Mouse (Mus musculus): ENCODE data around the gene Cnksr3. TPM values are rescaled to one million over a fixed set of nuclear protein-coding genes. Genes with fewer than 3 reads are reported as not detected.
A peak's percentile ranks its signal among the peaks of the same experiment; 100 is the strongest.

The Cnksr3 gene
- total RNA-seq, 1 experiment from 2014 or later: 15.3 TPM

GRCm38 (mm10) chr10:7076662-7077211, 135.3 kb downstream of the Cnksr3 start:
- DNase-seq: no peak

GRCm38 (mm10) chr10:7076201-7076600, 135.8 kb downstream of the Cnksr3 start:
- DNase-seq: peak; percentile 73

GRCm38 (mm10) chr10:7075661-7076060, 136.4 kb downstream of the Cnksr3 start:
- DNase-seq: no peak

GRCm38 (mm10) chr10:7074231-7074630, 137.8 kb downstream of the Cnksr3 start:
- DNase-seq: no peak

GRCm38 (mm10) chr10:7070924-7071323, 141.1 kb downstream of the Cnksr3 start:
- DNase-seq: no peak

GRCm38 (mm10) chr10:7070100-7070835, 141.8 kb downstream of the Cnksr3 start:
- no peak for DNase-seq

GRCm38 (mm10) chr10:7069090-7069489, 142.9 kb downstream of the Cnksr3 start:
- DNase-seq: no peak

Other genes with a start within 250 kb of the Cnksr3 start
- gene Ipcef1, start 159.8 kb downstream of the Cnksr3 start, total RNA-seq (2021): 0.39 and 0.71 TPM in 2 replicates

All from adrenal gland, postnatal 25 days (tissue).